In genomic region chr12:28804558-28805481, GRCm38 (mm10) we compare ENCODE assay signal across 8 mouse cellular contexts. TPM values are rescaled to one million over a fixed set of nuclear protein-coding genes. Genes with fewer than 3 reads are reported as not detected.
DNase-seq lines count a peak whose midpoint lies in the region; ATAC-seq lines count a peak whose summit lies in the region.

No protein-coding gene starts in this region.

- H3K36me3 ChIP-seq in heart, embryonic 10.5 days, result no peaks in the 10 kb centered on the region
- no peaks in the 10 kb centered on the region for H3K36me3 ChIP-seq in liver, embryonic 12.5 days

- peaks cover 43% of the 10 kb centered on the region for H3K4me1 ChIP-seq in heart, embryonic 10.5 days
- H3K4me1 ChIP-seq in liver, embryonic 12.5 days, result peaks cover 80% of the 10 kb centered on the region

- peak; percentile 95 for ATAC-seq in liver, embryonic 12.5 days

- H3K9me3 ChIP-seq in heart, embryonic 10.5 days, result no peaks in the 10 kb centered on the region
- H3K9me3 ChIP-seq in liver, embryonic 12.5 days (replicated peaks), result no peaks in the 10 kb centered on the region

- WGBS in heart, embryonic 10.5 days, result 48% methylated on average over 3 of the region's 3 CpGs
- WGBS in liver, embryonic 12.5 days (ENCODE audit: insufficient replicate concordance), result 37% methylated on average over 3 of the region's 3 CpGs

- peak overlapping the region; percentile 68 for H3K27ac ChIP-seq in heart, embryonic 10.5 days
- H3K27ac ChIP-seq in liver, embryonic 12.5 days, result peak overlapping the region; percentile 91

- peak overlapping the region; percentile 65 for H3K4me2 ChIP-seq in liver, embryonic 12.5 days

- H3K27me3 ChIP-seq in heart, embryonic 10.5 days (ENCODE audit: insufficient read depth, poor library complexity, severe bottlenecking), result no peaks in the 10 kb centered on the region
- H3K27me3 ChIP-seq in liver, embryonic 12.5 days (replicated peaks), result no peaks in the 10 kb centered on the region

- DNase-seq in gastrocnemius, adult 18-20 months (ENCODE audit: low spot score), result peak; percentile 48
- DNase-seq in gastrocnemius, postnatal 10 days, result no peak
- peak; percentile 83 for DNase-seq in adipocyte (ENCODE audit: low spot score)
- DNase-seq in heart, embryonic 10.5 days (ENCODE audit: low spot score), result peak; percentile 95
- peak; percentile 31 for DNase-seq in skeletal muscle tissue, adult 2 months (ENCODE audit: low read depth, low spot score)
- DNase-seq in ovary, adult 18-20 months (ENCODE audit: low spot score), result no peak
- DNase-seq in ovary, postnatal 36 days (ENCODE audit: low spot score), result no peak

- H3K9ac ChIP-seq in liver, embryonic 12.5 days, result peak overlapping the region; percentile 59

- no peak overlapping the region for H3K4me3 ChIP-seq in heart, embryonic 10.5 days
- H3K4me3 ChIP-seq in liver, embryonic 12.5 days, result peak overlapping the region; percentile 16; the same call in 1 of the 2 replicates

RNA-seq across cellular contexts. Expression of gene Eipr1, which starts 53.2 kb away (rescaled TPM):
- total RNA-seq in gastrocnemius, adult 18-20 months (2021), result 1 to 10 TPM; 5.7 to 6.9 TPM
- total RNA-seq in gastrocnemius, postnatal 10 days (2021), result 1 to 10 TPM; 6.4 to 6.9 TPM
- polyA plus RNA-seq in heart, embryonic 10.5 days (2016; fragmentation: Nextera tagmentation; extraction: Ambion mirVana), result 31.3 and 36.0 TPM in 2 replicates
- 34.7 and 36.0 TPM in 2 replicates for polyA plus RNA-seq in liver, embryonic 12.5 days (2016; fragmentation: Nextera tagmentation; extraction: Ambion mirVana)

RNA-seq across cellular contexts. Expression of gene Trappc12, which starts 54.5 kb away (rescaled TPM):
- 10 to 100 TPM; 18.0 to 19.7 TPM for total RNA-seq in gastrocnemius, adult 18-20 months (2021)
- 10 to 100 TPM; 15.0 to 18.4 TPM for total RNA-seq in gastrocnemius, postnatal 10 days (2021)
- polyA plus RNA-seq in heart, embryonic 10.5 days (2016; fragmentation: Nextera tagmentation; extraction: Ambion mirVana), result 31.6 and 34.0 TPM in 2 replicates
- 28.5 and 30.5 TPM in 2 replicates for polyA plus RNA-seq in liver, embryonic 12.5 days (2016; fragmentation: Nextera tagmentation; extraction: Ambion mirVana)

Comparison
In these comparisons a context has a peak if more than half of its experiments do, and no peak if none do; other contexts are left out.
1. DNase-seq: peak in gastrocnemius, adult 18-20 months (single experiment), adipocyte (single experiment), heart, embryonic 10.5 days (single experiment) and skeletal muscle tissue, adult 2 months (single experiment); none in gastrocnemius, postnatal 10 days (single experiment), ovary, adult 18-20 months (single experiment) and ovary, postnatal 36 days (single experiment).